Mouse (Mus musculus) forebrain, embryonic 16.5 days (tissue): ENCODE measurements around the gene Xcr1. TPM values are rescaled to one million over a fixed set of nuclear protein-coding genes. Genes with fewer than 3 reads are reported as not detected.

Experiments used
- ATAC-seq: fragments of 200-750 bp; cut with Nextera tagmentation; 2 replicates; pipeline ENCODE4 v1.8.0; 2017; ENCODE audit warnings: mild to moderate bottlenecking, moderate library complexity
- H3K27ac ChIP-seq: fragments of 300-500 bp; sonication (generic); 2 replicates; pipeline ENCODE4 v1.5.1; 2014; ENCODE audit warnings: low read length, control low read depth
- H3K27me3 ChIP-seq: fragments of 300-500 bp; sonication (generic); replicated peaks from 2 replicates; pipeline ENCODE4 v1.6.1; 2014; ENCODE audit warnings: low read length; ENCODE audit not compliant: control insufficient read depth, insufficient read depth
- H3K36me3 ChIP-seq: fragments of 300-500 bp; sonication (generic); 2 replicates; pipeline ENCODE4 v1.6.1; 2014; ENCODE audit not compliant: control insufficient read depth, insufficient read depth
- H3K4me1 ChIP-seq: fragments of 300-500 bp; sonication (generic); replicated peaks from 2 replicates; pipeline ENCODE4 v1.6.1; 2014; ENCODE audit warnings: low read length; ENCODE audit not compliant: control insufficient read depth, insufficient read depth
- H3K4me2 ChIP-seq: fragments of 300-500 bp; sonication (generic); 2 replicates; pipeline ENCODE4 v1.6.1; 2014; ENCODE audit warnings: mild to moderate bottlenecking, low read length, control low read depth
- H3K4me3 ChIP-seq: fragments of 300-500 bp; sonication (generic); replicated peaks from 2 replicates; pipeline ENCODE4 v1.5.1; 2014; ENCODE audit warnings: mild to moderate bottlenecking, low read length, control low read depth
- H3K9ac ChIP-seq: fragments of 300-500 bp; sonication (generic); replicated peaks from 2 replicates; pipeline ENCODE4 v1.6.1; 2014; ENCODE audit warnings: low read depth, low read length, control low read depth
- H3K9me3 ChIP-seq: fragments of 300-500 bp; sonication (generic); 2 replicates; pipeline ENCODE4 v1.6.1; 2016; ENCODE audit warnings: low read length; ENCODE audit not compliant: control insufficient read depth
- WGBS: fragments of 180-500 bp; shearing (Covaris S2); extraction: QIAGEN DNeasy Blood & Tissue Kit; methylation state at CpG from one replicate; pipeline ENCODE4 v1.1.7; 2014; 5-methylcytosine and 5-hydroxymethylcytosine counted together
- polyA plus RNA-seq: library from polyadenylated mRNA; unstranded; fragments of >200 nt; fragmentation: Nextera tagmentation; extraction: Ambion mirVana; gene quantifications from 2 replicates; pipeline ENCODE4 v1.2.1, GENCODE M21; 2015

The Xcr1 gene
- polyA plus RNA-seq, 1 experiment from 2014 or later: 0.06 TPM

DNA sequence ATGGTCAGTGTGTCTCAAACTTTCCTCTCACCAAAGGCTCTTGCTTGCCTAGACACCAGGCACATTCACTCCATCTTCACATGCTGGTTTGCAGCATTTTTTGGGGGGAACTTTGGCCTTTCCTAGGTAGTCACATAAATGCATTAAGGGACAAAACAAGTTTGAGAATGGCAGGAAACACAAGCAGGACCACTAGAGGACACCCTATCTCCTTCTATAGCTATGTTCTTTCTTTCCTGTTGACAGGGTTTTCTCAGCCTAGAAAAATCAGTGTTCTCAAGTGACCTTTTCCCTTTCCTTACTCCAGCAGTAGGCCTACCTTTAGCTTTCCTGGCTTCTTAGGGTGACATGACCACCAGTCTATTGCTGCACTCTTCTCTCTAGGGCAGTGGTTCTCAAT is 58.9 kb downstream of the Xcr1 start:
- Histone ChIP-seq H3K4me2 (no peak overlapping the region), H3K27ac (no peak overlapping the region), H3K27me3 (no peaks in the 10 kb centered on the region), H3K9ac (no peak overlapping the region), H3K9me3 (no peaks in the 10 kb centered on the region), H3K4me3 (no peak overlapping the region), H3K4me1 (no peaks in the 10 kb centered on the region), H3K36me3 (no peaks in the 10 kb centered on the region)
- no peak for ATAC-seq

DNA sequence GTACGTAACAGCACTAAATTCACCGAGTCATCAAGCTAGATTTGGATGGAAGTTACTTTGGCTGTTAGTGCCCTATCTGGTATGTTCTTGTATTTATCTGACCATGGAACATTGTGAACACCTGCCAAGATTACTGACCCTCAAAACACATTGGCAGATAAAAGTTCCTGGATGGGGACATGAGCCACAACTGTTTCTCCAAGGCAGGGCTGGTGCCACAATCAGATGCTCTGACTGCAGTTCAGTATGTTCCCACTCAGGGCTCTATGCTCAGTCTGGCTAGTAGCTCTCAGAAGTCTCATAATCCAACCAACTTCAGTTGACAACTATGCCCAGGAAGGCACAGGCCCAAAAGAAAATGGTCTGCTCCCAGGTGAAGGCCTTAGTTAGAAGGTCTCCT is 59.4 kb downstream of the Xcr1 start:
- Histone ChIP-seq H3K4me3 (no peak overlapping the region), H3K27ac (no peak overlapping the region), H3K9ac (no peak overlapping the region), H3K4me2 (no peak overlapping the region), H3K36me3 (no peaks in the 10 kb centered on the region), H3K4me1 (no peaks in the 10 kb centered on the region), H3K27me3 (no peaks in the 10 kb centered on the region), H3K9me3 (no peaks in the 10 kb centered on the region)
- 99% methylated on average over 2 of the region's 2 CpGs for WGBS
- ATAC-seq: no peak

Other genes with a start within 250 kb of the Xcr1 start
- 0.19 and 0.41 TPM in 2 replicates for gene Slc6a20b, start 229.5 kb downstream of the Xcr1 start, polyA plus RNA-seq
- gene Ccr9, start 183.6 kb downstream of the Xcr1 start, polyA plus RNA-seq: 0.15 and 0.50 TPM in 2 replicates
- gene Slc6a20a, start 183.1 kb downstream of the Xcr1 start, polyA plus RNA-seq: 4.2 and 6.4 TPM in 2 replicates
- 55.8 and 61.6 TPM in 2 replicates for gene Lztfl1, start 144.3 kb downstream of the Xcr1 start, polyA plus RNA-seq
- gene Cxcr6, start 55.6 kb downstream of the Xcr1 start, polyA plus RNA-seq: 0.12 and 0.18 TPM in 2 replicates
- gene Fyco1, start 10.1 kb downstream of the Xcr1 start, polyA plus RNA-seq: 12.2 and 22.6 TPM in 2 replicates
- gene Ccr1, start 106.7 kb upstream of the Xcr1 start, polyA plus RNA-seq: 0.39 and 0.70 TPM in 2 replicates
- not detected in 2 replicates for gene Ccr1l1, start 116.4 kb upstream of the Xcr1 start, polyA plus RNA-seq
- not detected in 2 replicates for gene Ccr3, start 159.9 kb upstream of the Xcr1 start, polyA plus RNA-seq
- 0.16 TPM in 1 of 2 replicates, not detected in the other for gene Ccr2, start 239.9 kb upstream of the Xcr1 start, polyA plus RNA-seq